Mouse (Mus musculus): Measurements from ENCODE around the gene Psap.
"Not testable (repeated sequence)": the region's sequence is repeated elsewhere in the genome, so short reads cannot be mapped to it uniquely, and the experiment has no call there.

The Psap gene

GRCm38 (mm10) chr10:60277207-60278005 lies at the start of gene Psap:
Gene Psap, plus strand, starts transcription at chr10:60277627.
- DNase-seq (ENCODE audit: low spot score), result peak; percentile 88

GRCm38 (mm10) chr10:60227666-60228065 lies 49.8 kb upstream of the Psap start:
- DNase-seq (ENCODE audit: low spot score), result no peak

- no peak for DNase-seq (ENCODE audit: low spot score)
Measured at GRCm38 (mm10) chr10:60229113-60229512, 48.3 kb upstream of the Psap start.

- DNase-seq (ENCODE audit: low spot score), result no peak
Measured at GRCm38 (mm10) chr10:60230321-60231088, 46.9 kb upstream of the Psap start.

GRCm38 (mm10) chr10:60234006-60234405 lies 43.4 kb upstream of the Psap start:
- DNase-seq (ENCODE audit: low spot score), result no peak

- not testable (repeated sequence) for DNase-seq (ENCODE audit: low spot score)
Measured at GRCm38 (mm10) chr10:60235876-60236275, 41.6 kb upstream of the Psap start.

GRCm38 (mm10) chr10:60237475-60238154 lies 39.8 kb upstream of the Psap start:
- no peak for DNase-seq (ENCODE audit: low spot score)

- DNase-seq (ENCODE audit: low spot score), result no peak
Measured at GRCm38 (mm10) chr10:60240416-60240815, 37.0 kb upstream of the Psap start.

GRCm38 (mm10) chr10:60243941-60244340 lies 33.5 kb upstream of the Psap start:
- no peak for DNase-seq (ENCODE audit: low spot score)

- DNase-seq (ENCODE audit: low spot score), result peak; percentile 98
Measured at GRCm38 (mm10) chr10:60245041-60245440, 32.4 kb upstream of the Psap start.

GRCm38 (mm10) chr10:60245635-60246034 lies 31.8 kb upstream of the Psap start:
- no peak for DNase-seq (ENCODE audit: low spot score)

GRCm38 (mm10) chr10:60246519-60246918 lies 30.9 kb upstream of the Psap start:
- no peak for DNase-seq (ENCODE audit: low spot score)

GRCm38 (mm10) chr10:60248345-60248744 lies 29.1 kb upstream of the Psap start:
- not testable (repeated sequence) for DNase-seq (ENCODE audit: low spot score)

GRCm38 (mm10) chr10:60250426-60250965 lies 26.9 kb upstream of the Psap start:
- no peak for DNase-seq (ENCODE audit: low spot score)

GRCm38 (mm10) chr10:60252187-60252586 lies 25.2 kb upstream of the Psap start:
- no peak for DNase-seq (ENCODE audit: low spot score)

GRCm38 (mm10) chr10:60252606-60253005 lies 24.8 kb upstream of the Psap start:
- no peak for DNase-seq (ENCODE audit: low spot score)

GRCm38 (mm10) chr10:60256088-60256487 lies 21.3 kb upstream of the Psap start:
- no peak for DNase-seq (ENCODE audit: low spot score)

- no peak for DNase-seq (ENCODE audit: low spot score)
Measured at GRCm38 (mm10) chr10:60257261-60257825, 20.1 kb upstream of the Psap start.

- DNase-seq (ENCODE audit: low spot score), result no peak
Measured at GRCm38 (mm10) chr10:60260557-60261294, 16.7 kb upstream of the Psap start.

- no peak for DNase-seq (ENCODE audit: low spot score)
Measured at GRCm38 (mm10) chr10:60261530-60261929, 15.9 kb upstream of the Psap start.

- no peak for DNase-seq (ENCODE audit: low spot score)
Measured at GRCm38 (mm10) chr10:60262386-60262785, 15.0 kb upstream of the Psap start.

Measured in layer of hippocampus, adult 9-10 months (tissue).